Mouse (Mus musculus): ENCODE results near the gene Fam122c. TPM values are rescaled to one million over a fixed set of nuclear protein-coding genes. Genes with fewer than 3 reads are reported as not detected.

The Fam122c gene
- not detected for polyA plus RNA-seq (2017; shearing (Covaris generic))

DNA sequence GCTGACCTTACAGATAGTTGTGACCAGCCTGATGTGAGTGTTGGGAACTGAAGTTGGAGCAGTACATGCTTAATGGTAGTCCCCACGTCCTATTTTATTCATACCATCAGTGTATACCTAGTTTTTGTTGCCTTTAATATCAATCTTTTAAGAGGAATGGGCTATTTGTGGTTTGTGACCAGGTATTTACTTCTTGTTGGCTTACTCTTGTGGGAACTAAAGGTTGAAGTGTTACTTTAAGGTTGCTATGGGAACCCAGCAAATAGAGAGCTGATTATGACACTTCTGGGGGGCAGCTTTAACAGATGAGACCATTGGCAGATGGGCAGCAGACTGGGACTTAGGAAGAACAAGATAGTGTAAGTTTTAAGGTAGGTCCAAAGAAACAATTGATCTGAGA is at the start of gene Fam122c:
TSS of gene Fam122c (plus strand) at position 301 of the 400 bp plus-strand sequence.

DNA sequence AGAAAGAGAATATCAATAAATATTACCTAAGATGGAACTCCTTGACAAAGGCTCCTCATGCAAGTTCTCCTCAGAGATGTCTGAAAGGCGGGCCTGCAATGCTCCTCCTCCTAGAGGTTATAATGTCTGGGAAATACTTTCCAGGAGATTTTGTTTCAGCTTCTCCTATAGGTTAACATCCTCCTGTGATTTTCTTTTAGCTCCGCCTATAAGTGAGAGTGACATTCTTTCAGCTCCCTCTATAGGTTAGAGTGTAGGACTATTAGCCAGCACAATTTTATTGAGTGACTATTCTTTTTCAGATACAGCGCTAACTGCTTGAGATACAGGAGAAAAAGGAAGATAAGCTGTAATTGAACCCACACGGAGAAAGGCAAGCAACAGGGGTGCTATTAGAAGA is 33.2 kb upstream of the Fam122c start, which contains the start of gene Plac1:
TSS of gene Plac1 (minus strand) at position 101 of the 400 bp plus-strand sequence.

DNA sequence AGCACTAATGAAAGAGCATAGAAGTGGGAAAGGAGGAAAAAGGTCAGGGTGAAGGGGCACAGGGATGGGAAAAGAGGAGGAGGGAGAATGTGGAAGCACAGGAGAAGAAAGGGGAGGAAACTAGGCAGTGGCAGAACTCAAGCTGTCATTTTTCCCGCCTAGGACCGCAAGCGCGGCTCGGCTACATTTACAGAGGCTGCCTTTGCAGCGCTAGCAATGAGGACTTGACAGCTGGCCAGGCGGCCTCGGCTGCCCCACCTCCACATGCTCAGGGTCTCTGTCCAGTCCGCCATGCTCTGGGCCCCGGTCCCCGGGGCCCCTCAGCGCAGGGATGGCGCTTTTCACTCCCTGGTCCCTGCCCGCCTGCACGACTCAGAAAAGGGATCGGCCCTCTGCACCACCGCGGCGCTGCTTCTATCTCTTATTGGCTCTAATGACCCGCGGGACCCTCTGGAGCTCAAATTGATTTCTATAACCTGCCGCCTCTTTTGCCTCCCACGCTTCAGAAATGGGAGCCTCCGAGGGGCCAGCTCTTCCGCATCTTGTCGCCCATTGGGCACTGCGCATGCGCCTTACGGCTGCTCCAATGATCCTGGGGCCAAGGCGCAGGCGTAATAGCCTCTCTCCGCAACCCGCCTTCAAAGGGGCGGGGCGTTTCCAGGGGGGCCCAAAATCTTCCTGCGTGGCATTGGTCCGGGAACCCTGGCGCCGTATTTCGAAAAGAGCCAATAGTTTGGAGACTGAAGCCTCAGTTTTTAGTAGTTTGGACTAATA is 3.7 kb upstream of the Fam122c start, which contains the start of gene Fam122b:
TSS of gene Fam122b (minus strand) at position 517 of the 774 bp plus-strand sequence.

DNA sequence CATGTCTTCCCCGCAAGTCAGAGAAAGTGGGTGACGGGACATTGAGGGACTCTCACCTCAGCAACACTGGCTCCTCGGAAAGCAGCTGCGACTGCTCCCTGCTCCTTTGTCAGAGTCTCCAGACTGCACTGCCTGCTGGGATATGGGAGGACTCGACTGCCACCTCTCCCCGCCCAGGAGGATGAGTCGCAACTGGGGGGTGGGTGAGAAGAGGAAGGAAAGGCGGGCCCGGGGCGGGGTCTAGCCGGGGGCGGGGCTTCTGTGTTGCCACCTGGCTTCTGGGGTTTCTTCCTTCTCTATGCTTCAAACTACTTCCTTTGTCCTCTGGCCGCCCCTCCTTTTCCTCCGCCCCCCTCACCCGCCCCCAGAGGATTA is 97.1 kb downstream of the Fam122c start, which contains the start of gene Mospd1:
TSS of gene Mospd1 (minus strand) at position 137 of the 375 bp plus-strand sequence.

Other genes starting within 250 kb of the Fam122c start
- not detected for gene Plac1, start 33.3 kb upstream of the Fam122c start, polyA plus RNA-seq (2017; shearing (Covaris generic))
- gene Fam122b, start 3.6 kb upstream of the Fam122c start, polyA plus RNA-seq (2017; shearing (Covaris generic)) = 1 to 10 TPM; 8.6 to 9.4 TPM
- gene Mospd1, start 97.1 kb downstream of the Fam122c start, polyA plus RNA-seq (2017; shearing (Covaris generic)) = 10 to 100 TPM; 16.9 to 20.1 TPM
- gene Etd, start 161.5 kb downstream of the Fam122c start, polyA plus RNA-seq (2017; shearing (Covaris generic)) = not detected

Measured in activated CD4-positive, CD25-positive, alpha-beta regulatory T cell (primary cell).